Comparison of ENCODE assay signal across 24 mouse cellular contexts in genomic region chr9:95539176-95539800, GRCm38 (mm10). TPM values are rescaled to one million over a fixed set of nuclear protein-coding genes. Genes with fewer than 3 reads are reported as not detected.
DNase-seq lines count a peak whose midpoint lies in the region; ATAC-seq and TF ChIP-seq lines count a peak whose summit lies in the region.
"Had no signal": no experiment of that assay in that cellular context is flagged by ENCODE, and none has a peak within 500 bp of the region (broad histone marks: within the 10 kb centered on the region; RNA-seq: fewer than 3 reads in every experiment).

No protein-coding gene starts in this region.

- no peak overlapping the region for H3K9ac ChIP-seq in kidney, postnatal 0 days (ENCODE audit: low read depth, low read length)
- no peak overlapping the region for H3K9ac ChIP-seq in kidney, embryonic 16.5 days (replicated peaks; ENCODE audit: low read length)
- H3K9ac ChIP-seq: embryonic facial prominence, embryonic 13.5 days; embryonic facial prominence, embryonic 15.5 days; forebrain, embryonic 12.5 days had no signal

- 57% methylated on average over 2 of the region's 2 CpGs for WGBS in kidney, postnatal 0 days
- WGBS in kidney, embryonic 16.5 days = 63% methylated on average over 2 of the region's 2 CpGs

- no peaks in the 10 kb centered on the region for H3K27me3 ChIP-seq in kidney, postnatal 0 days (ENCODE audit: insufficient read depth, low read length)
- H3K27me3 ChIP-seq in kidney, embryonic 16.5 days (ENCODE audit: insufficient read depth, low read length) = no peaks in the 10 kb centered on the region
- H3K27me3 ChIP-seq: embryonic facial prominence, embryonic 15.5 days; forebrain, embryonic 12.5 days had no signal

- H3K4me3 ChIP-seq in kidney, postnatal 0 days (replicated peaks; ENCODE audit: low read depth, low read length) = no peak overlapping the region
- no peak overlapping the region for H3K4me3 ChIP-seq in kidney, embryonic 16.5 days (ENCODE audit: low read length)
- H3K4me3 ChIP-seq: embryonic facial prominence, embryonic 13.5 days; embryonic facial prominence, embryonic 15.5 days; erythroblast, embryonic 14.5 days; forebrain, embryonic 10.5 days; forebrain, embryonic 12.5 days had no signal

- ATAC-seq in kidney, postnatal 0 days (replicated peaks; ENCODE audit: low FRiP score, low read depth) = peak; percentile 68; the same call in 1 of the 2 replicates
- no peak for ATAC-seq in kidney, embryonic 16.5 days (ENCODE audit: low FRiP score, low TSS enrichment)
- ATAC-seq: forebrain, embryonic 14.5 days had no signal

- no peak overlapping the region for H3K4me2 ChIP-seq in kidney, postnatal 0 days (ENCODE audit: low read length)
- H3K4me2 ChIP-seq in kidney, embryonic 16.5 days (replicated peaks; ENCODE audit: low read depth, low read length) = no peak overlapping the region
- H3K4me2 ChIP-seq: embryonic facial prominence, embryonic 13.5 days; embryonic facial prominence, embryonic 15.5 days; forebrain, embryonic 12.5 days had no signal

- no peak overlapping the region for H3K27ac ChIP-seq in kidney, postnatal 0 days
- no peak overlapping the region for H3K27ac ChIP-seq in kidney, embryonic 16.5 days (ENCODE audit: low read length)
- H3K27ac ChIP-seq: embryonic facial prominence, embryonic 13.5 days; embryonic facial prominence, embryonic 15.5 days; forebrain, embryonic 10.5 days; forebrain, embryonic 12.5 days had no signal

- no peaks in the 10 kb centered on the region for H3K4me1 ChIP-seq in kidney, postnatal 0 days (replicated peaks; ENCODE audit: insufficient read depth, low read length)
- no peaks in the 10 kb centered on the region for H3K4me1 ChIP-seq in kidney, embryonic 16.5 days (ENCODE audit: insufficient read depth, low read length)
- H3K4me1 ChIP-seq: embryonic facial prominence, embryonic 13.5 days; embryonic facial prominence, embryonic 15.5 days; forebrain, embryonic 12.5 days had no signal

- peak; percentile 54 for DNase-seq in kidney, adult 18-20 months
- no peak for DNase-seq in kidney, postnatal 14 days
- DNase-seq in kidney, adult 8-10 months = peak; percentile 55 to 65
- DNase-seq in kidney, postnatal 10 days = no peak
- DNase-seq in kidney, postnatal 0 days (ENCODE audit: low spot score) = no peak
- peak; percentile 51 to 58 for DNase-seq in kidney, postnatal 36 days
- no peak for DNase-seq in left cerebral cortex, adult 11 months (ENCODE audit: low spot score)
- DNase-seq: adrenal gland, adult 2 months; adrenal gland, postnatal 10 days; adrenal gland, postnatal 25 days; cerebellum, adult 11 months; cerebellum, adult 18-20 months; cerebellum, adult 8-10 months; cerebellum, adult 9-11 months; cerebellum, postnatal 14 days; cerebellum, postnatal 36 days; embryo, embryonic 11 days had no signal

- no peaks in the 10 kb centered on the region for H3K9me3 ChIP-seq in kidney, postnatal 0 days (replicated peaks; ENCODE audit: low read length)
- H3K9me3 ChIP-seq in kidney, embryonic 16.5 days (ENCODE audit: low read length) = no peaks in the 10 kb centered on the region
- H3K9me3 ChIP-seq: embryonic facial prominence, embryonic 13.5 days; embryonic facial prominence, embryonic 15.5 days; forebrain, embryonic 10.5 days; forebrain, embryonic 12.5 days had no signal

- no peak for TF ChIP-seq CTCF in kidney, postnatal 0 days (IDR thresholded peaks at IDR 0.05; ENCODE audit: low read depth)

- no peaks in the 10 kb centered on the region for H3K36me3 ChIP-seq in kidney, postnatal 0 days (ENCODE audit: insufficient read depth, low read length)
- no peaks in the 10 kb centered on the region for H3K36me3 ChIP-seq in kidney, embryonic 16.5 days (ENCODE audit: insufficient read depth, low read length)
- H3K36me3 ChIP-seq: embryonic facial prominence, embryonic 13.5 days; embryonic facial prominence, embryonic 15.5 days; forebrain, embryonic 10.5 days; forebrain, embryonic 12.5 days had no signal

RNA-seq across cellular contexts. Expression of gene Paqr9, which starts 20.2 kb away (rescaled TPM):
- 2.8 TPM in 2 replicates for polyA plus RNA-seq in kidney, postnatal 0 days (2015; fragmentation: Nextera tagmentation; extraction: Ambion mirVana)
- 0.81 and 1.00 TPM in 2 replicates for polyA plus RNA-seq in kidney, embryonic 16.5 days (2015; fragmentation: Nextera tagmentation; extraction: Ambion mirVana)

RNA-seq across cellular contexts. Expression of gene U2surp, which starts 27.5 kb away (rescaled TPM):
- polyA plus RNA-seq in kidney, postnatal 0 days (2015; fragmentation: Nextera tagmentation; extraction: Ambion mirVana) = 138 and 139 TPM in 2 replicates
- 100 and 134 TPM in 2 replicates for polyA plus RNA-seq in kidney, embryonic 16.5 days (2015; fragmentation: Nextera tagmentation; extraction: Ambion mirVana)

Comparison
In these comparisons a context has a peak if more than half of its experiments do, and no peak if none do; other contexts are left out.
1. DNase-seq: peak in kidney, adult 18-20 months (single experiment), kidney, adult 8-10 months (2 of 2) and kidney, postnatal 36 days (2 of 2); none in kidney, postnatal 14 days (single experiment), kidney, postnatal 10 days (single experiment), kidney, postnatal 0 days (single experiment) and left cerebral cortex, adult 11 months (single experiment).